Mouse (Mus musculus) ES-Bruce4 (cell line): ENCODE results near the gene Ank3.

Experiments used
- CTCF ChIP-seq: IDR thresholded peaks from one replicate; pipeline ENCODE4 v1.8.1; 2011; ENCODE audit warnings: low read depth, low read length
- EP300 ChIP-seq: IDR thresholded peaks from 2 replicates; pipeline ENCODE4 v1.6.1; 2011; ENCODE audit warnings: low read depth, low read length; ENCODE audit not compliant: insufficient read depth
- POLR2A ChIP-seq: IDR thresholded peaks from one replicate; pipeline ENCODE4 v1.8.1; 2011; ENCODE audit warnings: low read length; ENCODE audit not compliant: insufficient read depth

DNA sequence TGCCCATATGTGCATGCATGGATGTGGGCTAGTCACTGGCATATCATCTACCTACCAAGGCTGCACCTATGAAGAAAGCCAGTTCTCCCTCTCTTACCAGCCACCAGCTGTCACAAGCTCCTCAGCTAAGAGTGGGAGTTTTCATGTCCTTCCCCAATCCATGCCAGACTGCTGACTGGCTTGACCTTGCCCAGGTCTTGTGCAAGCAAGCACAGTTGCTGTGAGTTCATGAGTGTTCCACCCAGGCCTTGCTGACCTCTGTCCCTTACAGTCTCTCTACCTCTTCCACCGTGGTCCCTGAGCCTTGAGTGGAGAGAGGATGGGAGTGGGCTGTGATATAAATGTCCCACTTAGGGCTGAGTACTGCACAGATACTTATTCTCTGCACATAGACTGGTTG, 287.8 kb downstream of the Ank3 start:
- TF ChIP-seq CTCF (no peak), POLR2A (no peak), EP300 (no peak)
